Mouse (Mus musculus): ENCODE measurements around the gene Magea4. TPM values are rescaled to one million over a fixed set of nuclear protein-coding genes. Genes with fewer than 3 reads are reported as not detected.

Magea4 gene
- not detected in 4 replicates for total RNA-seq (2023; ENCODE audit: inconsistent age)

DNA sequence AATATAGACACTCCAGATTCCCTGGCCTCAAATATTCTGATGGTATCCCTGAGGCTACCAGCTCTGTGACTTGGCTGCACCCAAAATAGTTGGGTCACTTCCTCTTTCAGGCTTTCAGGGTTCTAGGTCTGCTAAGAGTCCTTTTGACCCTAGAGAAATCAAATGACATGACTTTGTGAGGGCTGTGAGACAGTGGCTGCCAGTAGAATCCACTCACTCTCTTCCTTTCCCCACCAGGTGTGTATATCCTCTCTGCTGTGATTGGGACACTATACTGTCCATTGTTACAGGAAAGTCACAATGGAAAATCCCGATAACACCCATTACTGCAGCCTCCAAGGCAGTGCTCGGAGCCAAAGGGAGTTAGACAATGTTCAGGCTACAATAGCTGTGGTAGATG lies at the start of gene Magea4:
Gene Magea4 (plus strand): TSS at position 301 of the 400 bp plus-strand sequence.

Other genes with a start within 250 kb of the Magea4 start
- gene Fate1, start 249.0 kb upstream of the Magea4 start, total RNA-seq (2023; ENCODE audit: inconsistent age) = not detected in 4 replicates
- gene Cnga2, start 230.2 kb upstream of the Magea4 start, total RNA-seq (2023; ENCODE audit: inconsistent age) = not detected in 4 replicates
- 0.13 TPM in 1 of 4 replicates, not detected in the others for gene Gabre, start 52.8 kb downstream of the Magea4 start, total RNA-seq (2023; ENCODE audit: inconsistent age)
- not detected in 4 replicates for gene Magea10, start 164.8 kb downstream of the Magea4 start, total RNA-seq (2023; ENCODE audit: inconsistent age)

All from B cell, adult (primary cell).